Mouse (Mus musculus) heart, postnatal 0 days (tissue): Measurements from ENCODE around the gene Kdsr.

Experiments used
- CTCF ChIP-seq: IDR thresholded peaks from 2 replicates; pipeline ENCODE4 v1.5.1; 2016; ENCODE audit warnings: antibody characterized with exemption, control low read depth, low read depth
- EP300 ChIP-seq: IDR thresholded peaks from 2 replicates; pipeline ENCODE4 v1.6.1; 2016; ENCODE audit warnings: antibody characterized with exemption, low read depth

GRCm38 (mm10) chr1:106759572-106760435 lies at the start of gene Kdsr:
- TF ChIP-seq CTCF = no peak
- TF ChIP-seq EP300 = peak; percentile 34; the same call in 1 of the 2 replicates
